ENCODE assay signal across 18 mouse cellular contexts in the genomic region with DNA sequence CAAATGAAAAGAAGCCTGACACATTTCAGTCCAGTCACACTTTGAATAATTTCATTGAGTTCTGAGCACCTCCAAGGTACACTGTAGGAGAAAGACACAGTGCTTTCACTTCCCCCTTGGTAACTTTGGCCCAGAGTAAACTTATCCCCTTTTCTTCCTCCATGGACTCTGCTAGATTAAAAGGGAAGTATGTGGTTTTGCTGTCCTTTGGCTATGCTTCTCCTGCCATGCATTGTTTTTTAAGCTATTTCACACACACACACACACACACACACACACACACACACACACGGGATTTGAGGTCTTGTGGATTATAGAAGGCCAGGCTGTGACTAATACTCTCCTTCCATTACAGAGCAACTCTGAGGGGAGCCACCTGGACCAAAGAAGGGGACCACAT. TPM values are rescaled to one million over a fixed set of nuclear protein-coding genes. Genes with fewer than 3 reads are reported as not detected.
DNase-seq lines count a peak whose midpoint lies in the region; ATAC-seq lines count a peak whose summit lies in the region.
"Had no signal": no experiment of that assay in that cellular context is flagged by ENCODE, and none has a peak within 500 bp of the region (broad histone marks: within the 10 kb centered on the region; RNA-seq: fewer than 3 reads in every experiment).

No protein-coding gene starts in this region.

- DNase-seq in gastrocnemius, postnatal 25 days: peak; percentile 8
- DNase-seq in gastrocnemius, postnatal 14 days: no peak
- DNase-seq in lung, postnatal 36 days: peak; percentile 51
- no peak for DNase-seq in lung, postnatal 10 days
- DNase-seq in layer of hippocampus, postnatal 36 days: no peak
- no peak for DNase-seq in testis, postnatal 10 days (ENCODE audit: low spot score)
- DNase-seq in right cerebral cortex, postnatal 10 days (ENCODE audit: low spot score in 2 of 2): no peak
- DNase-seq: cerebellum, postnatal 14 days; kidney, adult 9 months; kidney, postnatal 4 days; liver; right cerebral cortex, adult 18-20 months; spleen, adult 18-20 months had no signal

- intact Hi-C loops in gastrocnemius, postnatal 14 days (cut with DNase I; ENCODE audit: low total_unique reads): no loop called here

- ATAC-seq in megakaryocyte, adult 5-6 weeks (ENCODE audit: poor library complexity, severe bottlenecking): peak; percentile 74
- ATAC-seq: forebrain, embryonic 14.5 days; midbrain, embryonic 13.5 days had no signal

RNA-seq across cellular contexts. Expression of a gene that starts 3.3 kb away (rescaled TPM):
- total RNA-seq in gastrocnemius, postnatal 25 days (2021): 1 to 10 TPM in 1 of 2 experiments, under 1 TPM in 1; 0.99 to 2.2 TPM
- under 1 TPM; 0.49 to 0.59 TPM for total RNA-seq in gastrocnemius, postnatal 14 days (2021)
- total RNA-seq in megakaryocyte, adult 5-6 weeks (2015): not detected in 2 replicates
- total RNA-seq in megakaryocyte, adult 5-6 weeks (2017): 0.37 TPM in 1 of 2 replicates, not detected in the other
- 10 to 100 TPM; 11.2 to 14.1 TPM for total RNA-seq in layer of hippocampus, postnatal 36 days (2021)

RNA-seq across cellular contexts. Expression of a gene that starts 19.3 kb away (rescaled TPM):
- total RNA-seq in gastrocnemius, postnatal 25 days (2021): 10 to 100 TPM; 28.8 to 33.9 TPM
- total RNA-seq in gastrocnemius, postnatal 14 days (2021): 10 to 100 TPM; 24.0 to 24.5 TPM
- 27.5 and 29.6 TPM in 2 replicates for total RNA-seq in megakaryocyte, adult 5-6 weeks (2015)
- total RNA-seq in megakaryocyte, adult 5-6 weeks (2017): 42.1 and 67.7 TPM in 2 replicates
- total RNA-seq in layer of hippocampus, postnatal 36 days (2021): 100 to 1,000 TPM; 134 to 135 TPM

RNA-seq across cellular contexts. Expression of a gene that starts 34.3 kb away (rescaled TPM):
- total RNA-seq in gastrocnemius, postnatal 25 days (2021): under 1 TPM in 1 of 2 experiments, not detected in 1; 0.13 TPM
- total RNA-seq in gastrocnemius, postnatal 14 days (2021): under 1 TPM; 0.10 to 0.11 TPM
- total RNA-seq in megakaryocyte, adult 5-6 weeks (2015): not detected in 2 replicates
- total RNA-seq in megakaryocyte, adult 5-6 weeks (2017): 0.70 TPM in 1 of 2 replicates, not detected in the other
- total RNA-seq in layer of hippocampus, postnatal 36 days (2021): 1 to 10 TPM; 2.2 to 2.7 TPM

RNA-seq across cellular contexts. Expression of a gene that starts 56.0 kb away (rescaled TPM):
- total RNA-seq in gastrocnemius, postnatal 25 days (2021): under 1 TPM in 1 of 2 experiments, not detected in 1; 0.03 TPM
- not detected for total RNA-seq in gastrocnemius, postnatal 14 days (2021)
- total RNA-seq in megakaryocyte, adult 5-6 weeks (2015): 0.07 TPM in 1 of 2 replicates, not detected in the other
- total RNA-seq in megakaryocyte, adult 5-6 weeks (2017): not detected in 2 replicates
- under 1 TPM in 1 of 2 experiments, not detected in 1; 0.15 TPM for total RNA-seq in layer of hippocampus, postnatal 36 days (2021)
- total RNA-seq: gastrocnemius, postnatal 4 days; left cerebral cortex, postnatal 36 days had no signal

Comparison
In these comparisons a context has a peak if more than half of its experiments do, and no peak if none do; other contexts are left out.
1. DNase-seq: peak in gastrocnemius, postnatal 25 days (single experiment) and lung, postnatal 36 days (single experiment); none in gastrocnemius, postnatal 14 days (single experiment), lung, postnatal 10 days (single experiment), layer of hippocampus, postnatal 36 days (0 of 2), testis, postnatal 10 days (single experiment) and right cerebral cortex, postnatal 10 days (0 of 2).